Mouse (Mus musculus): ENCODE results near the gene L3mbtl2.
A peak's percentile ranks its signal among the peaks of the same experiment; 100 is the strongest.
"Not testable (repeated sequence)": the region's sequence is repeated elsewhere in the genome, so short reads cannot be mapped to it uniquely, and the experiment has no call there.

The L3mbtl2 gene

GRCm38 (mm10) chr15:81663697-81664561, at the start of gene L3mbtl2:
Gene L3mbtl2 (plus strand): TSS chr15:81663889.
- peak; percentile 93 to 94 for DNase-seq

DNA sequence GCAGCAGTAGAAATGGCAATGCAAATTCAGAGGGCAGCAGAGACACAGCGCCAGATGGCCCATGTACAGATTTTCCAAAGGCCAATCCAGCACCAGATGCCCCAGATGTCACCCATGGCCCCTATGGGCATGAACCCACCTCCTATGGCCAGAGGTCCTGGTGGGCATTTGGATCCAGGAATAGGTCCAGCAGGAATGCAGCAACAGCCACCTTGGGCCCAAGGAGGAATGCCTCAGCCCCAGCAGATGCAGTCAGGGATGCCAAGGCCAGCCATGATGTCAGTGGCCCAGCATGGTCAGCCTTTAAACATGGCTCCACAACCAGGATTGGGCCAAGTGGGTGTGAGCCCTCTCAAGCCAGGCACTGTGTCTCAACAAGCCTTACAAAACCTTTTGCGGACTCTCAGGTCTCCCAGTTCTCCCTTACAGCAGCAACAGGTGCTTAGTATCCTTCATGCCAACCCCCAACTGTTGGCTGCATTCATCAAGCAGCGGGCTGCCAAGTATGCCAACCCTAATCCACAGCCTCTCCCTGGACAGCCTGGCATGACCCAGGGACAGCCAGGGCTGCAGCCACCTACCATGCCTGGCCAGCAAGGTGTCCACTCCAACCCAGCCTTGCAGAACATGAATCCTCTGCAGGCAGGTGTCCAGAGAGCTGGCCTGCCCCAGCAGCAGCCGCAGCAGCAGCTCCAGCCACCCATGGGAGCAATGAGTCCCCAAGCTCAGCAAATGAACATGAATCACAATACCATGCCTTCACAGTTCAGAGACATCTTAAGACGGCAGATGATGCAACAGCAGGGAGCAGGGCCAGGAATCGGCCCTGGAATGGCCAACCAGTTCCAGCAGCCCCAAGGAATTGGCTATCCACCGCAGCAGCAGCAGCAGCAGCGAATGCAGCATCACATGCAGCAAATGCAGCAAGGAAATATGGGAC, 13.9 kb upstream of the L3mbtl2 start:
- no peak for DNase-seq

DNA sequence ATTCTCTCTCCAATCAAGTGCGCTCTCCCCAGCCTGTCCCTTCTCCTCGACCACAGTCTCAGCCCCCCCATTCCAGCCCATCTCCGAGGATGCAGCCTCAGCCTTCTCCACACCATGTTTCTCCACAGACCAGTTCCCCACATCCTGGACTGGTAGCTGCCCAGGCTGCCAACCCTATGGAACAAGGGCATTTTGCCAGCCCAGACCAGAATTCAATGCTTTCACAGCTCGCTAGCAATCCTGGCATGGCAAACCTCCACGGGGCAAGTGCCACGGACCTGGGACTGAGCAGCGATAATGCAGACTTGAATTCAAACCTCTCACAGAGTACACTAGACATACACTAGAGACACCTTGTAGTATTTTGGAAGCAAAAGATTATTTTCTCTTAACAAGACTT, 13.1 kb upstream of the L3mbtl2 start:
- no peak for DNase-seq

GRCm38 (mm10) chr15:81661701-81662100, 2.0 kb upstream of the L3mbtl2 start:
- no peak for DNase-seq

- DNase-seq, result no peak
Measured at GRCm38 (mm10) chr15:81663281-81663680, 408 bp upstream of the L3mbtl2 start.

DNA sequence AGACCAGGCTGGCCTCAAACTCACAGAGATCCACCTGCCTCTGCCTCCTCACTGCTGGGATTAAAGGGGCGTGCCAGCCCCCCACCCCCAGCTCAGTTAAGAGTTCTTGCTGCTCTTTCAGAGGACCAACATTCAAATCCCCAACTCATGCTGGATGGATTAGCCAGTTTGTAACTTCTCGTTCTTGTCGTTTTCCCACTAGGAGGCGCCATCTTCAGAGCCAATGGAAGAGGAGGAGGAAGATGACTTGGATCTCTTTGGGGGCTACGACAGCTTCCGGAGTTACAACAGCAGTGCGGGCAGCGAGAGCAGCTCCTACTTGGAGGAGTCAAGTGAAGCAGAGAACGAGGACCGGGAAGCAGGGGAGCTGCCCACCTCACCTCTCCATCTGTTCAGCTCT, 3.3 kb downstream of the L3mbtl2 start:
- DNase-seq, result no peak

- peak in 1 of 2 experiments; percentile 57 for DNase-seq
Measured at GRCm38 (mm10) chr15:81670231-81670640, 6.5 kb downstream of the L3mbtl2 start.

DNA sequence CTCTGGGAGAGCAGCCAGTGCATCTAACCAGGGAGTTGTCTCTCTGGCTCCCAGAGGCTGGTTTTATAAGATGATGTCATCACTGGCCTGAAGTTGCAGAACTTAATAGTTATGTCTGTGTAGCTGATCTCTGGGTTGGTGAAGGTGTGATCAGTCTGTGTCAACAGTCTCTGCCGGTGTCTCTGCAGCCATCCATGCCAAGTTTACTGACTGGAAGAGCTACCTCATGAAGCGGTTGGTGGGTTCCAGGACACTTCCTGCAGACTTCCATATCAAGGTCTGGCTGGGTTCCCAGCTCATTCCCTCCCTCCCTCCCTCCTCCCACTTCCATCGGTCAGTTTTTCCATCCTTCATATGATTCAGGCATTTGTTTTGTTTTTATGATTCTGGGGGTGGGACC, 12.9 kb downstream of the L3mbtl2 start:
- DNase-seq, result no peak

DNA sequence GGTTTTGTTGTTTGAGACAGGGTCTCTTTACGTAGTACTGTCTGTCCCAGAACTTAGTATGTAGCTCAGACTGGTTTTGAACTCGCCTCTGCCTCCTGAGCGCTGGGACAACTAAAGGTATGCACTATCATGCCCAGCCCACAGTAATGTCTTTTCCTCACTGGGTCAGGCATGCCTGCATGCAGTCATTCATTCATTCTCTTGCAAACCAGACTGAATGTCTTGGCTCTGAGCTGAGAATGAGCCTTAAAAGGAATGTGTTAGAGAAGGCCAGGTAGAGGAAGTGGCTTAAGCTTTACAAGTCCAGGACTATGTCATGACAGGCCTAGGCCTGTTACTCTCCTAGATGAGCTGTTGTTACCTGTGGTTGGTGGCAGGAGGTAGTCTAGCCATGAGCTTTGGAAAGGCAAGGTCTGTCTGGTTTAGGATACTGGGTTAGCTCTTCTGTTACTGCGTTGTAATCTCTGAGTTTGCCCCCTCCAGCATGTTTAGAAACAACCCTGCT, 16.7 kb downstream of the L3mbtl2 start:
- DNase-seq, result no peak

GRCm38 (mm10) chr15:81693366-81693966, 29.8 kb downstream of the L3mbtl2 start:
- no peak for DNase-seq

DNA sequence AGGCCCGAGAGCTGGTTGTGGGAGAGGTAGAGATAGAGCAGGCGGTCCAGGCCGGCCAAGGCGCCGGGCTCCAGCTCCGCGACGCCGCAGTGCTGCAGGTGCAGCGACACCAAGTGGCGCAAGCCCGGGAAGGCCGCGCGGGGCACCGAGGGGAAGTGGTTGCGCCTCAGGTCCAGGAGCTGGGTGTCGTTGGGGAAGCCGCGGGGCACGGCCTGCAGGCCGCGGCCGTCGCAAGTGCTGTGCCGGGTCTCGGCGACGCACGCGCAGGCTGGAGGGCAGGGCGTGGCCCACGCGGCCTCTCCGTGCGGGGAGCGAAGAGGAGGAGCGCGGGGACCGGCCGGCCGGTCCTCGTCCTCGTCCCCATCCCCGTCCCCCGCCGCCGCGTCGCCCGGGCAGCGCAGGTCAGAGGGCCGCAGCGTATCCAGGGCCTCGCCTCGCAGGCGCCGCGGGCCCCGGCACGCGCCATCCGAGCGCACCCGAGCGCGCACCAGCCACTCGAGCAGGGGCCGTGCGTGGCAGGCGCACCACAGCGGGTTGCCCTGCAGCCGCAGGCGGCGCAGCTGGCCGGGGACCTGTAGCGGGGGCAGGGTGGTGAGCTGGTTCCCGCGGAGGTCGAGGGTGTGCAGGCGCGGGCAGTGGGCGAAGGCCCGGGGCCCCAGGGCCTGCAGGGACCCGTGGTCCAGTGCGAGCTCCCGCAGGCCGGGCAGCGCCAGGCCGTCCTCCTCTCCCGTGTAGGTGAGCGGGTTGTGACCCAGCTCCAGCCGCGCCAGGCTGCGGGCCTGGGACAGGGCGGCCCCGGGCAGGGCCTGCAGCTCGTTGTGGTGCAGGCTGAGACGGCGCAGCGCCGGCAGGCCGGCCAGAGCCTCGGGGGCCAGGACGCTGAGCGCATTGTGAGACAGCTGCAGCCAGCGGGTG, 30.5 kb downstream of the L3mbtl2 start:
- DNase-seq, result peak; percentile 90 to 91

GRCm38 (mm10) chr15:81694891-81695290, 31.2 kb downstream of the L3mbtl2 start:
- DNase-seq, result peak in 1 of 2 experiments; percentile 13

DNA sequence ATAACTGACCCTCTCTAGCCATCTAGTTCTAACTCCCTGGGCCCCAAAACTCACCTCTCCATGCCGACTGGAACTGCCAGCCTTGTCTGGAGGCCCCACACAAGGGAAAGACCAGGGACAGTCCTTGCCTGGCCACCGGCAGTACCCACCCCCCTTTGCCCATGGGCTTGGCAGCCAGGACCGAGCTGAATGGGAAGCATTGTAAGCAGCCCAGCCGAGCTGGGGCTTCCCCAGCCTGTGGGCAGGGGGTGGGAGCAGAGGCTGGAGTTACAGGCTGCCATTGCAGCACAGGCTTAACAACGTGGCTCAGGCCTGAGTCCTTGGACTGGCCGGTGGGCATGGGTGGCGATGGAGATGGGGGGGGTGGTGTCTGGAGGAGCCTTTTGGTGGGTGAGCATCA, 33.5 kb downstream of the L3mbtl2 start, which contains the start of gene Chadl:
TSS of gene Chadl (minus strand) at position 113 of the 400 bp plus-strand sequence.
- DNase-seq, result no peak

- DNase-seq, result peak in 1 of 2 experiments; percentile 21
Measured at GRCm38 (mm10) chr15:81697847-81698246, 34.2 kb downstream of the L3mbtl2 start.

DNA sequence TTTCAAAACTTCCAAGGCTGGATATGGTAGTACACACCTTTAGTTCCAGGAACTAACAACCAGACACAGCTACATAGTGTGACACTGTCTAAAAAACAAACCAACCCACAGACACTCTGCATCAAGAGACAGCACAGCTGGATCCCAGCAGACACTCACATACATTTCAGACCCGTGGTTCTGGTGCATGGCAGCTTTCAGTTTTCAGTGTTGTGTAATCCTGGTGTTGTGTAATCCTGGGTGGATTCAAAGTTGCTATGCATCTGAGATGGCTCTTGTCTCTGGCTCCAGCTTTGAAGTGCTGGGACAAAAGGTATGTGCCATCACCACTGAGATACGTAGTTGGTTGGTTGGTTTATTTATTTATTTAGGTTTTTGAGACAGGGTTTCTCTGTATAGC, 34.8 kb downstream of the L3mbtl2 start:
- no peak for DNase-seq

GRCm38 (mm10) chr15:81700161-81700560, 36.5 kb downstream of the L3mbtl2 start:
- DNase-seq, result no peak

- DNase-seq, result no peak
Measured at GRCm38 (mm10) chr15:81700601-81701000, 36.9 kb downstream of the L3mbtl2 start.

GRCm38 (mm10) chr15:81701350-81701749, 37.7 kb downstream of the L3mbtl2 start:
- DNase-seq, result not testable (repeated sequence)

DNA sequence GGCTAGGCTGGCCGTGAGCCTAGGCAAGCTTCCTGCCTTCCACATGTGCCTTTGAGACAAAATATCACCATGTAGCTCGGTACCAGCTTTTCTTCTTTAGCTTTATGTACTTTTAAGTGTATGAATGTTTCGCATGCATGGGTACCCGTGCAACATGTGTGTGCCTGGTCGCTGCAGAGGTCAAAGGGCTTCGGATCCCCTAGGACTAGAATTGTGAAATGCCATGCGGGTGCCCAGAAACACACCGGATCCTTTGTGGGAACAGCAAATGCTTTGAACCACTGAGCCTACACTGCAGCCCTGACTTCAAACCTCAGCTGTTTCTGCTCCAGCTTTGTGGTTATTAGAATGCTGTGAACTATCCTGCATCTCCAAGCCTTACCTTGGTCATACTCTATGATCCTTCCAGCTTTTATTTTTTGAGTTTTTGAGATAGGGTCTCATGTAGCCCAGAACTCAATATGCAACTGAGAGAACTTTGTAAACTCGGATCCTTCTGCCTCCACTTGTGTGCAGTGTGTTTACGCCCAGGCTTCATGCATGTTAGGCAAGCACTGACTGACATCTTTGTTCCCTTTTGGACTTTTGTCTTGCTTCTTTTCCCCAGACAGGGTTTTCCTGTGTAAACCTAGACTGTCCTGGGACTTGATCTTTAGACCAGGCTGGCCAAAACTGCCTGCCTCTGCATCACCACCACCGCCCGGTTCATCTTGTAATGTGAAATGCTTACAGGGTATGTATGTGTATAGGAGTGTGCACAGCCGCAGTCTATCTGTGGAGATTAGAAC, 38.8 kb downstream of the L3mbtl2 start:
- DNase-seq, result no peak

GRCm38 (mm10) chr15:81703094-81703489, 39.4 kb downstream of the L3mbtl2 start:
- no peak for DNase-seq

GRCm38 (mm10) chr15:81708991-81709390, 45.3 kb downstream of the L3mbtl2 start:
- no peak for DNase-seq
